ENCODE assay signal across 28 mouse cellular contexts in genomic region chr12:40794756-40795155, GRCm38 (mm10).
DNase-seq lines count a peak whose midpoint lies in the region; ATAC-seq and TF ChIP-seq lines count a peak whose summit lies in the region.
"Had no signal": no experiment of that assay in that cellular context is flagged by ENCODE, and none has a peak within 500 bp of the region (broad histone marks: within the 10 kb centered on the region; RNA-seq: fewer than 3 reads in every experiment).

No protein-coding gene starts in this region.

- DNase-seq in kidney, adult 11 months = peak; percentile 34
- no peak for DNase-seq in kidney, postnatal 10 days
- DNase-seq in kidney, postnatal 0 days (ENCODE audit: low spot score) = peak; percentile 29
- DNase-seq in left cerebral cortex, adult 2 months (ENCODE audit: extremely low spot score in 1 of 2, low spot score in 2 of 2) = no peak
- DNase-seq in left cerebral cortex, adult 8-10 months (ENCODE audit: low spot score in 2 of 2) = no peak
- no peak for DNase-seq in adrenal gland, adult 18-20 months (ENCODE audit: low spot score in 2 of 2)
- DNase-seq: adrenal gland, adult 2 months; adrenal gland, postnatal 14 days; B cell, adult 2 months; cerebellum, adult 11 months; cerebellum, adult 2 months; cerebellum, adult 9-11 months; cerebellum, postnatal 25 days; embryo, embryonic 11 days; gastrocnemius, postnatal 25 days; heart, adult 2 months had no signal

- H3K9ac ChIP-seq in kidney, postnatal 0 days (ENCODE audit: low read depth, low read length) = no peak overlapping the region
- no peak overlapping the region for H3K9ac ChIP-seq in kidney, embryonic 15.5 days
- H3K9ac ChIP-seq: embryonic facial prominence, embryonic 13.5 days; forebrain, embryonic 12.5 days; forebrain, embryonic 15.5 days; hindbrain, embryonic 12.5 days; hindbrain, embryonic 15.5 days had no signal

- H3K4me1 ChIP-seq in kidney, postnatal 0 days (replicated peaks; ENCODE audit: insufficient read depth, low read length) = peaks cover 14% of the 10 kb centered on the region
- H3K4me1 ChIP-seq in kidney, embryonic 15.5 days = peaks cover 28% of the 10 kb centered on the region

- no peak for ATAC-seq in kidney, postnatal 0 days (replicated peaks; ENCODE audit: low FRiP score, low read depth)
- ATAC-seq in kidney, embryonic 15.5 days (replicated peaks; ENCODE audit: low FRiP score) = no peak
- ATAC-seq: forebrain, embryonic 15.5 days; Patski had no signal

- H3K36me3 ChIP-seq in kidney, postnatal 0 days (ENCODE audit: insufficient read depth, low read length) = no peaks in the 10 kb centered on the region
- no peaks in the 10 kb centered on the region for H3K36me3 ChIP-seq in kidney, embryonic 15.5 days
- H3K36me3 ChIP-seq: embryonic facial prominence, embryonic 10.5 days; embryonic facial prominence, embryonic 13.5 days; forebrain, embryonic 12.5 days; forebrain, embryonic 15.5 days; G1E; heart, embryonic 10.5 days; hindbrain, embryonic 12.5 days; hindbrain, embryonic 15.5 days had no signal

- 0 out of 2 replicates have a peak overlapping the region, but pooled peaks have one; percentile 62 for H3K27ac ChIP-seq in kidney, postnatal 0 days
- H3K27ac ChIP-seq in kidney, embryonic 15.5 days = no peak overlapping the region
- H3K27ac ChIP-seq in left cerebral cortex, adult 2 months = peak overlapping the region; percentile 67
- H3K27ac ChIP-seq: embryonic facial prominence, embryonic 10.5 days; embryonic facial prominence, embryonic 13.5 days; forebrain, embryonic 12.5 days; forebrain, embryonic 15.5 days; heart, adult 2 months; heart, embryonic 10.5 days; hindbrain, embryonic 12.5 days; hindbrain, embryonic 15.5 days had no signal

- H3K9me3 ChIP-seq in kidney, postnatal 0 days (replicated peaks; ENCODE audit: low read length) = no peaks in the 10 kb centered on the region
- no peaks in the 10 kb centered on the region for H3K9me3 ChIP-seq in kidney, embryonic 15.5 days (replicated peaks)
- H3K9me3 ChIP-seq: embryonic facial prominence, embryonic 10.5 days; embryonic facial prominence, embryonic 13.5 days; forebrain, embryonic 12.5 days; forebrain, embryonic 15.5 days; G1E; heart, embryonic 10.5 days; hindbrain, embryonic 12.5 days; hindbrain, embryonic 15.5 days had no signal

- intact Hi-C loops in left cerebral cortex, adult 2 months (cut with DNase I) = loop anchor here (5.0 kb wide), 1 partner anchor 347 kb away; the partner anchor contains the start of genes Dock4 and Zfp277

- TF ChIP-seq CTCF in kidney, postnatal 0 days (IDR thresholded peaks at IDR 0.05; ENCODE audit: low read depth) = no peak
- no peak for TF ChIP-seq CTCF in left cerebral cortex, adult 2 months (IDR thresholded peaks at IDR 0.05)

- no peak overlapping the region for H3K4me2 ChIP-seq in kidney, postnatal 0 days (ENCODE audit: low read length)
- no peak overlapping the region for H3K4me2 ChIP-seq in kidney, embryonic 15.5 days
- H3K4me2 ChIP-seq: embryonic facial prominence, embryonic 13.5 days; forebrain, embryonic 12.5 days; forebrain, embryonic 15.5 days; hindbrain, embryonic 12.5 days; hindbrain, embryonic 15.5 days had no signal

- H3K27me3 ChIP-seq in kidney, postnatal 0 days (ENCODE audit: insufficient read depth, low read length) = no peaks in the 10 kb centered on the region
- no peaks in the 10 kb centered on the region for H3K27me3 ChIP-seq in kidney, embryonic 15.5 days
- H3K27me3 ChIP-seq: CH12.LX; embryonic facial prominence, embryonic 13.5 days; forebrain, embryonic 15.5 days; hindbrain, embryonic 12.5 days; hindbrain, embryonic 15.5 days; Patski had no signal

- H3K4me3 ChIP-seq in kidney, postnatal 0 days (replicated peaks; ENCODE audit: low read depth, low read length) = no peak overlapping the region
- no peak overlapping the region for H3K4me3 ChIP-seq in kidney, embryonic 15.5 days (replicated peaks)
- peak overlapping the region; percentile 33 for H3K4me3 ChIP-seq in left cerebral cortex, adult 2 months
- H3K4me3 ChIP-seq: embryonic facial prominence, embryonic 10.5 days; embryonic facial prominence, embryonic 13.5 days; erythroblast, embryonic 14.5 days; forebrain, embryonic 12.5 days; forebrain, embryonic 15.5 days; heart, adult 2 months; heart, embryonic 10.5 days; hindbrain, embryonic 12.5 days; hindbrain, embryonic 15.5 days had no signal

- 69% methylated on average over 3 of the region's 3 CpGs for WGBS in kidney, postnatal 0 days
- 65% methylated on average over 3 of the region's 3 CpGs for WGBS in kidney, embryonic 15.5 days

Comparison
In these comparisons a context has a peak if more than half of its experiments do, and no peak if none do; other contexts are left out.
1. DNase-seq: peak in kidney, adult 11 months (single experiment) and kidney, postnatal 0 days (single experiment); none in kidney, postnatal 10 days (single experiment), left cerebral cortex, adult 2 months (0 of 2), left cerebral cortex, adult 8-10 months (0 of 2) and adrenal gland, adult 18-20 months (0 of 2).